Mouse (Mus musculus) frontal cortex, postnatal 14 days (tissue): ENCODE measurements around the gene Zkscan17.
A peak's percentile ranks its signal among the peaks of the same experiment; 100 is the strongest.
"Not testable (repeated sequence)": the region's sequence is repeated elsewhere in the genome, so short reads cannot be mapped to it uniquely, and the experiment has no call there.

ENCODE experiments used
- DNase-seq, 2 experiments: peaks; one replicate each; pipeline ENCODE4 v3.0.0; 2022; ENCODE audit warnings: low spot score in 2 of 2

Gene Zkscan17

GRCm38 (mm10) chr11:59526472-59527080 lies at the start of gene Zkscan17:
TSS of gene Zkscan17 (minus strand) at chr11:59526751.
- peak in 1 of 2 experiments; percentile 12 for DNase-seq

- not testable (repeated sequence) for DNase-seq
These were observed 49.6 kb upstream of the Zkscan17 start, which contains the start of gene Olfr222 for GRCm38 (mm10) chr11:59576135-59576534. TSS of gene Olfr222 (minus strand) at chr11:59576235.

GRCm38 (mm10) chr11:59575726-59576125 lies 49.2 kb upstream of the Zkscan17 start:
- DNase-seq: no peak

- no peak for DNase-seq
These were observed 42.8 kb upstream of the Zkscan17 start for GRCm38 (mm10) chr11:59569306-59569705.

- no peak for DNase-seq
These were observed 36.3 kb upstream of the Zkscan17 start for GRCm38 (mm10) chr11:59562837-59563236.

- no peak for DNase-seq
These were observed 35.8 kb upstream of the Zkscan17 start for GRCm38 (mm10) chr11:59562336-59562735.

- DNase-seq: no peak
These were observed 34.4 kb upstream of the Zkscan17 start for GRCm38 (mm10) chr11:59560906-59561305.

GRCm38 (mm10) chr11:59554535-59554934 lies 28.0 kb upstream of the Zkscan17 start:
- no peak for DNase-seq

GRCm38 (mm10) chr11:59554127-59554526 lies 27.6 kb upstream of the Zkscan17 start:
- no peak for DNase-seq

GRCm38 (mm10) chr11:59544005-59544404 lies 17.5 kb upstream of the Zkscan17 start:
- no peak for DNase-seq

- DNase-seq: no peak
These were observed 16.8 kb upstream of the Zkscan17 start for GRCm38 (mm10) chr11:59543376-59543775.

- DNase-seq: no peak
These were observed 15.9 kb upstream of the Zkscan17 start for GRCm38 (mm10) chr11:59542442-59542841.

GRCm38 (mm10) chr11:59541324-59541723 lies 14.8 kb upstream of the Zkscan17 start, which contains the start of gene Nlrp3:
TSS of gene Nlrp3 (plus strand) at chr11:59541568.
- DNase-seq: no peak

- no peak for DNase-seq
These were observed 13.6 kb upstream of the Zkscan17 start for GRCm38 (mm10) chr11:59540123-59540522.

GRCm38 (mm10) chr11:59538387-59538786 lies 11.8 kb upstream of the Zkscan17 start:
- DNase-seq: peak in 1 of 2 experiments; percentile 42

GRCm38 (mm10) chr11:59537218-59538130 lies 10.9 kb upstream of the Zkscan17 start:
- DNase-seq: no peak

- no peak for DNase-seq
These were observed 5.0 kb upstream of the Zkscan17 start for GRCm38 (mm10) chr11:59531562-59531961.

- no peak for DNase-seq
These were observed 4.5 kb upstream of the Zkscan17 start for GRCm38 (mm10) chr11:59530870-59531535.

- DNase-seq: no peak
These were observed 3.7 kb upstream of the Zkscan17 start for GRCm38 (mm10) chr11:59530221-59530620.

- peak; percentile 67 to 71 for DNase-seq
These were observed 1.3 kb downstream of the Zkscan17 start for GRCm38 (mm10) chr11:59525237-59525636.

GRCm38 (mm10) chr11:59524150-59524549 lies 2.4 kb downstream of the Zkscan17 start:
- no peak for DNase-seq
